Mouse (Mus musculus): ENCODE measurements around the gene Mtif3. TPM values are rescaled to one million over a fixed set of nuclear protein-coding genes. Genes with fewer than 3 reads are reported as not detected.

Mtif3 gene
- total and polyA plus RNA-seq, 3 experiments, result 15.2 to 26.7 (median 25.6) TPM

DNA sequence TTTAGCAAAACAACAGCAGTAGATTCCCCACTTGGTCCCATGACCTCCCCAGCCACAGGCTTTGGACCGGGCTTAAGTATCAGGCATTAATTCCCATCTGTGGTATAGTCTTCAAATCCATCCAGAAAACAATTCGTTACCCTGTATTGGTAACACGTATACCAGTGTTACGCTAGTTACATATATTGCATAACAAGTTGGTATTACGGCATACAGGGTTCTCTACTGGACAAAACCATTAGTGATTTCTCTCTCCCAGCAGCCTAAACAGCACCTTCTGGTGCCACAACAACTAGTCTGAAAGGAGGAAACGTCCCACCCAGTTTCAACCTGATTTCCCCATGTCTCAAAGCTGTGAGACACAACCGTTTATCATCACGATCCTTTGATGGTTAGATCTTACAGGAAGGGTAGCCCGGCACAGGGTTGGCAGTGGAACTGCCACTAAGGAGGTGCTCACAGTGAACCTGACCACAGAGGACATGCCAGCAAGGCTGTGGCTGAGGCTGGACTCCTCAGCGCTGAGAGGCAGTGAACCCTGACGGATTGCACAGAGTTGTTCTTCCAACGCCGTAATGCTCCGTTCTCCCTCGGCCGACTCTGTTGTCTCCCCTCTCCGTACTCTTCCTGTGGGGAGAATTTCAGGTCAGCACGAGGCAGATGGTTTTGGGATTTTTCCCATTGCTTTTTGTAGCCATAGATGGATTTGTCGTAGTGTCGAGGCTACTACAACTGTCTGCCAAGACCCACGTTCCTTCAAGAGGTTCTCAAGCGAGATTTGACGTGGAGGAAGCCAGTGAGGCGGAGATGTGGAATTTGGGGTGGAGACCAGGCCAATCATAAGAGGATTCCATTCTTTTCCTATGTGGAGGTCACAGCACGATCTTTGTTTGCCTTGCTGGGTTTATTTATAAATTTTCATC lies 10.5 kb upstream of the Mtif3 start:
- H3K27ac ChIP-seq (ENCODE audit: insufficient read depth, low read depth), result no peak overlapping the region
- DNase-seq (ENCODE audit: extremely low read depth), result no peak
- H3K4me3 ChIP-seq (replicated peaks in 1 of 3; ENCODE audit: low read depth in 2 of 3, low read length in 2 of 3, poor library complexity in 1 of 3), result no peak overlapping the region

DNA sequence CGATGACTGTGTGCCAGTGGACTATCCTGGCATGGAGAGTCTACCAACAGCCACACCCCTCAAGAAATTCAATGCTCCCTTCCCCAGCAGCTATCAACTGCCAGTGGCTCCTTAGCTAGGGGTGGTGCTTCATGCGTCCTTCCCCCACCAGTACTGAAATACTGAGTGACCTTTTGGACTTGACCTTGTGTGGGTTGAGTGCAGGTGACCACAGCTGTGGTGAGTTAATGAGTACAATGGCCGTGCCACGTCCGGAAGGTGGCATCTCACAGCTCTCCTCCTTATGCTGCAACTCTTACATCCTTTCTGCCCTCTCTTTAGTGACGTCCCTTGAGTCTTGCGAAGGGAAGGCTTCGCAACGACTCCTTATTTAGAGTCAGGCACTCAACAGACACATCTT lies 9.8 kb upstream of the Mtif3 start:
- Histone ChIP-seq H3K36me3 (replicated peaks in 1 of 2; ENCODE audit: control insufficient read depth in 1 of 2, insufficient read depth in 1 of 2, low read length in 1 of 2) (no peaks in the 10 kb centered on the region), H3K9me3 (replicated peaks; ENCODE audit: low read length) (no peaks in the 10 kb centered on the region), H3K4me3 (replicated peaks in 1 of 3; ENCODE audit: low read depth in 2 of 3, low read length in 2 of 3, poor library complexity in 1 of 3) (no peak overlapping the region), H3K9ac (ENCODE audit: insufficient read depth, low read depth) (no peak overlapping the region), H3K27ac (ENCODE audit: insufficient read depth, low read depth) (no peak overlapping the region), H3K4me1 (ENCODE audit: control insufficient read depth in 1 of 2, insufficient read depth in 2 of 2) (peaks cover 0 to 7% of the 10 kb centered on the region in 2 experiments; a peak in 2 of 4 replicates), H3K4me2 (ENCODE audit: insufficient read depth, low read depth, poor library complexity, severe bottlenecking) (no peak overlapping the region), H3K79me2 (replicated peaks; ENCODE audit: control insufficient read depth, extremely low read depth, insufficient read depth, poor library complexity, severe bottlenecking) (no peaks in the 10 kb centered on the region), H3K27me3 (replicated peaks) (no peaks in the 10 kb centered on the region)
- in situ Hi-C loops (cut with MboI; ENCODE audit: low pct_ligation_motif_present, low pct_unique_long_range_greater_than_20kb, low sequenced_read_pairs), result no loop called here
- no peak for DNase-seq (ENCODE audit: extremely low read depth)
- TF ChIP-seq POLR2A (IDR thresholded peaks at IDR 0.05; ENCODE audit: low read depth, low read length) (no peak), PAX5 (IDR thresholded peaks at IDR 0.05; ENCODE audit: low read length) (no peak), MYC (IDR thresholded peaks at IDR 0.05; ENCODE audit: low read depth, low read length) (no peak), ZNF384 (IDR thresholded peaks at IDR 0.05; ENCODE audit: low read depth, low read length) (no peak), ZKSCAN1 (IDR thresholded peaks at IDR 0.05; ENCODE audit: borderline replicate concordance, low read depth, low read length) (no peak)
- dilution Hi-C loops (cut with MboI; ENCODE audit: extremely low pct_ligation_motif_present, extremely low pct_unique_long_range_greater_than_20kb, low sequenced_read_pairs), result no loop called here

More for the DNA sequence above, 10.5 kb upstream of the Mtif3 start:
- H3K27me3 ChIP-seq (replicated peaks), result no peaks in the 10 kb centered on the region
- no peak overlapping the region for H3K9ac ChIP-seq (ENCODE audit: insufficient read depth, low read depth)
- H3K4me2 ChIP-seq (ENCODE audit: insufficient read depth, low read depth, poor library complexity, severe bottlenecking), result no peak overlapping the region
- peaks cover 0 to 2% of the 10 kb centered on the region in 2 experiments; a peak in 2 of 4 replicates for H3K4me1 ChIP-seq (ENCODE audit: control insufficient read depth in 1 of 2, insufficient read depth in 2 of 2)
- dilution Hi-C loops (cut with MboI; ENCODE audit: extremely low pct_ligation_motif_present, extremely low pct_unique_long_range_greater_than_20kb, low sequenced_read_pairs) (no loop called here), in situ Hi-C loops (cut with MboI; ENCODE audit: low pct_ligation_motif_present, low pct_unique_long_range_greater_than_20kb, low sequenced_read_pairs) (no loop called here)
- TF ChIP-seq MYC (IDR thresholded peaks at IDR 0.05; ENCODE audit: low read depth, low read length), result no peak
- TF ChIP-seq ZMIZ1 (IDR thresholded peaks at IDR 0.05; ENCODE audit: low read depth, low read length), result no peak
- TF ChIP-seq MXI1 (IDR thresholded peaks at IDR 0.05; ENCODE audit: low read depth, low read length), result no peak
- no peak for TF ChIP-seq CHD1 (IDR thresholded peaks at IDR 0.05; ENCODE audit: low read depth, low read length)
- TF ChIP-seq POLR2AphosphoS2 (IDR thresholded peaks at IDR 0.05; ENCODE audit: low read depth, low read length), result no peak
- no peak for TF ChIP-seq TBP (conservative IDR thresholded peaks at IDR 0.05; ENCODE audit: low read depth, low read length)
- TF ChIP-seq RAD21 (IDR thresholded peaks at IDR 0.05; ENCODE audit: low read depth, low read length), result no peak
- TF ChIP-seq USF2 (conservative IDR thresholded peaks at IDR 0.05; ENCODE audit: low read depth, low read length), result no peak
- no peak for TF ChIP-seq TCF12 (IDR thresholded peaks at IDR 0.05; ENCODE audit: low read depth, low read length)
- TF ChIP-seq HCFC1 (IDR thresholded peaks at IDR 0.05; ENCODE audit: low read depth, low read length), result no peak
- TF ChIP-seq ZNF384 (IDR thresholded peaks at IDR 0.05; ENCODE audit: low read depth, low read length), result no peak
- no peak for TF ChIP-seq SMC3 (IDR thresholded peaks at IDR 0.05; ENCODE audit: low read depth, low read length)
- no peaks in the 10 kb centered on the region for H3K9me3 ChIP-seq (replicated peaks; ENCODE audit: low read length)
- no peaks in the 10 kb centered on the region for H3K36me3 ChIP-seq (replicated peaks in 1 of 2; ENCODE audit: control insufficient read depth in 1 of 2, insufficient read depth in 1 of 2, low read length in 1 of 2)
- no peaks in the 10 kb centered on the region for H3K79me2 ChIP-seq (replicated peaks; ENCODE audit: control insufficient read depth, extremely low read depth, insufficient read depth, poor library complexity, severe bottlenecking)
